ENCODE assay signal across 8 mouse cellular contexts in genomic region chr8:123190678-123191077, GRCm38 (mm10). TPM values are rescaled to one million over a fixed set of nuclear protein-coding genes. Genes with fewer than 3 reads are reported as not detected.
DNase-seq lines count a peak whose midpoint lies in the region; ATAC-seq and TF ChIP-seq lines count a peak whose summit lies in the region.

No protein-coding gene starts in this region.

- peaks cover 67% of the 10 kb centered on the region for H3K27me3 ChIP-seq in G1E (ENCODE audit: insufficient read depth, low read length)
- H3K27me3 ChIP-seq in heart, postnatal 0 days (ENCODE audit: control insufficient read depth, insufficient read depth, low read length): no peaks in the 10 kb centered on the region

- H3K9me3 ChIP-seq in G1E (replicated peaks): no peaks in the 10 kb centered on the region
- H3K9me3 ChIP-seq in heart, postnatal 0 days (replicated peaks; ENCODE audit: control insufficient read depth, low read length): no peaks in the 10 kb centered on the region

- DNase-seq in G1E (ENCODE audit: low spot score): peak; percentile 65
- peak; percentile 52 for DNase-seq in fibroblast of lung, adult 2 months (ENCODE audit: low read depth)
- peak; percentile 85 for DNase-seq in heart, postnatal 0 days (ENCODE audit: low spot score)
- peak; percentile 67 to 78 for DNase-seq in layer of hippocampus, adult 8-10 months (ENCODE audit: low spot score in 2 of 2)
- peak; percentile 65 to 70 for DNase-seq in lung, adult 18-20 months
- DNase-seq in retina, embryonic 14.5 days (ENCODE audit: low spot score): peak; percentile 86
- DNase-seq in urinary bladder, postnatal 25 days (ENCODE audit: low spot score): peak; percentile 67

- H3K4me3 ChIP-seq in G1E (ENCODE audit: low read depth, low read length): no peak overlapping the region
- H3K4me3 ChIP-seq in bone marrow macrophage, adult 2 months (ENCODE audit: insufficient read depth, low read length): no peak overlapping the region
- H3K4me3 ChIP-seq in heart, postnatal 0 days (ENCODE audit: low read depth, low read length): no peak overlapping the region

- peak overlapping the region; percentile 16; the same call in 1 of the 2 replicates for H3K4me2 ChIP-seq in heart, postnatal 0 days (ENCODE audit: low read depth, low read length)

- no peak; the same call in 1 of the 2 replicates for ATAC-seq in G1E (ENCODE audit: extremely low read depth, insufficient number of reproducible peaks, low FRiP score, poor library complexity, severe bottlenecking)
- ATAC-seq in heart, postnatal 0 days (ENCODE audit: insufficient read depth, low read depth): peak; percentile 71

- TF ChIP-seq POLR2A in bone marrow macrophage, adult 2 months (IDR thresholded peaks at IDR 0.05; ENCODE audit: borderline replicate concordance, low read depth, low read length): no peak

- under 1% methylated on average over 9 of the region's 9 CpGs for WGBS in heart, postnatal 0 days

- peaks cover 25% of the 10 kb centered on the region for H3K4me1 ChIP-seq in G1E (ENCODE audit: insufficient read depth, low read depth, low read length)
- H3K4me1 ChIP-seq in bone marrow macrophage, adult 2 months (ENCODE audit: control insufficient read depth, insufficient read depth, low read length): peaks cover 11% of the 10 kb centered on the region
- H3K4me1 ChIP-seq in heart, postnatal 0 days (ENCODE audit: control insufficient read depth, insufficient read depth): no peaks in the 10 kb centered on the region

- TF ChIP-seq CTCF in G1E (IDR thresholded peaks at IDR 0.05; ENCODE audit: low read depth, low read length): no peak
- peak; percentile 31; the same call in 1 of the 2 replicates for TF ChIP-seq CTCF in bone marrow macrophage, adult 2 months (IDR thresholded peaks at IDR 0.05; ENCODE audit: low read depth, low read length)
- TF ChIP-seq CTCF in heart, postnatal 0 days (IDR thresholded peaks at IDR 0.05; ENCODE audit: low read depth): peak; percentile 64

- no peak for TF ChIP-seq EP300 in heart, postnatal 0 days (IDR thresholded peaks at IDR 0.05; ENCODE audit: low read depth)

- no peak overlapping the region for H3K9ac ChIP-seq in heart, postnatal 0 days (replicated peaks; ENCODE audit: low read depth, low read length)

- no peak overlapping the region for H3K27ac ChIP-seq in bone marrow macrophage, adult 2 months (ENCODE audit: insufficient read depth, low read depth, low read length)
- no peak overlapping the region for H3K27ac ChIP-seq in heart, postnatal 0 days (ENCODE audit: low read depth)

- no peaks in the 10 kb centered on the region for H3K36me3 ChIP-seq in G1E (replicated peaks)
- H3K36me3 ChIP-seq in heart, postnatal 0 days (replicated peaks; ENCODE audit: control insufficient read depth, insufficient read depth, low read length): no peaks in the 10 kb centered on the region

RNA-seq across cellular contexts. Expression of gene Dpep1, which starts 4.6 kb away (rescaled TPM):
- total RNA-seq in G1E (2014; fragmentation: Nextera tagmentation) (not detected in 2 replicates), G1E (2017) (0.06 and 0.11 TPM in 2 replicates)
- polyA plus RNA-seq in G1E (2012): not detected in 2 replicates
- polyA plus RNA-seq in bone marrow macrophage, adult 2 months (2012; ENCODE audit: insufficient read depth, insufficient read length, missing spikeins): not detected in 2 replicates
- total RNA-seq in heart, postnatal 0 days (2014; rRNA removed; ENCODE audit: low replicate concordance): 32.3 and 58.6 TPM in 2 replicates
- polyA plus RNA-seq in heart, postnatal 0 days (2015; fragmentation: Nextera tagmentation; extraction: Ambion mirVana): 16.3 and 17.6 TPM in 2 replicates
- total RNA-seq in layer of hippocampus, adult 8-10 months (2022): under 1 TPM in 1 of 4 experiments, not detected in 3; 0.45 TPM

RNA-seq across cellular contexts. Expression of gene Chmp1a, which starts 21.9 kb away (rescaled TPM):
- total RNA-seq in G1E (2014; fragmentation: Nextera tagmentation) (19.6 and 37.3 TPM in 2 replicates), G1E (2017) (57.9 and 78.2 TPM in 2 replicates)
- polyA plus RNA-seq in G1E (2012): 32.7 and 35.9 TPM in 2 replicates
- 97.2 and 102 TPM in 2 replicates for polyA plus RNA-seq in bone marrow macrophage, adult 2 months (2012; ENCODE audit: insufficient read depth, insufficient read length, missing spikeins)
- 121 and 131 TPM in 2 replicates for total RNA-seq in heart, postnatal 0 days (2014; rRNA removed; ENCODE audit: low replicate concordance)
- polyA plus RNA-seq in heart, postnatal 0 days (2015; fragmentation: Nextera tagmentation; extraction: Ambion mirVana): 91.0 and 94.3 TPM in 2 replicates
- total RNA-seq in layer of hippocampus, adult 8-10 months (2022): 100 to 1,000 TPM in 3 of 4 experiments, 10 to 100 TPM in 1; 95.9 to 131 (median 123) TPM

RNA-seq across cellular contexts. Expression of gene Spata33, which starts 22.0 kb away (rescaled TPM):
- total RNA-seq in G1E (2014; fragmentation: Nextera tagmentation) (0.30 and 3.5 TPM in 2 replicates), G1E (2017) (1.1 and 1.2 TPM in 2 replicates)
- polyA plus RNA-seq in G1E (2012): 0.09 and 0.13 TPM in 2 replicates
- polyA plus RNA-seq in bone marrow macrophage, adult 2 months (2012; ENCODE audit: insufficient read depth, insufficient read length, missing spikeins): 0.87 and 1.4 TPM in 2 replicates
- 5.7 and 11.4 TPM in 2 replicates for total RNA-seq in heart, postnatal 0 days (2014; rRNA removed; ENCODE audit: low replicate concordance)
- 17.1 and 21.3 TPM in 2 replicates for polyA plus RNA-seq in heart, postnatal 0 days (2015; fragmentation: Nextera tagmentation; extraction: Ambion mirVana)
- 1 to 10 TPM; 5.5 to 9.7 (median 6.6) TPM for total RNA-seq in layer of hippocampus, adult 8-10 months (2022)

RNA-seq across cellular contexts. Expression of gene Sult5a1, which starts 32.6 kb away (rescaled TPM):
- not detected in 2 replicates for total RNA-seq in G1E (2014; fragmentation: Nextera tagmentation)
- 0.06 and 0.11 TPM in 2 replicates for total RNA-seq in G1E (2017)
- polyA plus RNA-seq in G1E (2012): not detected in 2 replicates
- not detected in 2 replicates for polyA plus RNA-seq in bone marrow macrophage, adult 2 months (2012; ENCODE audit: insufficient read depth, insufficient read length, missing spikeins)
- 1.4 and 3.4 TPM in 2 replicates for total RNA-seq in heart, postnatal 0 days (2014; rRNA removed; ENCODE audit: low replicate concordance)
- polyA plus RNA-seq in heart, postnatal 0 days (2015; fragmentation: Nextera tagmentation; extraction: Ambion mirVana): 1.6 and 2.0 TPM in 2 replicates
- 1 to 10 TPM; 1.7 to 3.1 (median 1.9) TPM for total RNA-seq in layer of hippocampus, adult 8-10 months (2022)

RNA-seq across cellular contexts. Expression of gene Cdk10, which starts 34.0 kb away (rescaled TPM):
- 22.2 and 22.3 TPM in 2 replicates for total RNA-seq in G1E (2014; fragmentation: Nextera tagmentation)
- total RNA-seq in G1E (2017): 25.5 and 29.3 TPM in 2 replicates
- polyA plus RNA-seq in G1E (2012): 56.3 and 64.2 TPM in 2 replicates
- polyA plus RNA-seq in bone marrow macrophage, adult 2 months (2012; ENCODE audit: insufficient read depth, insufficient read length, missing spikeins): 35.5 and 36.1 TPM in 2 replicates
- total RNA-seq in heart, postnatal 0 days (2014; rRNA removed; ENCODE audit: low replicate concordance): 26.5 and 31.9 TPM in 2 replicates
- 14.7 and 14.8 TPM in 2 replicates for polyA plus RNA-seq in heart, postnatal 0 days (2015; fragmentation: Nextera tagmentation; extraction: Ambion mirVana)
- total RNA-seq in layer of hippocampus, adult 8-10 months (2022): 100 to 1,000 TPM in 1 of 4 experiments, 10 to 100 TPM in 3; 84.5 to 112 (median 94.1) TPM

Comparison
In these comparisons a context has a peak if more than half of its experiments do, and no peak if none do; other contexts are left out.
1. RNA of gene Dpep1, which starts 4.6 kb away (total RNA-seq): 32.3 to 58.6 TPM in heart, postnatal 0 days; 0.06 to 0.11 TPM in G1E and 0.45 TPM in layer of hippocampus, adult 8-10 months; every median in the first group is over 10 times any median in the second.
2. Peak in every context shown above with its lines, with median percentiles within 50 percentile points of each other: DNase-seq.